In genomic region chr3:103574566-103575155, GRCm38 (mm10) we compare ENCODE assay signal across 10 mouse cellular contexts. TPM values are rescaled to one million over a fixed set of nuclear protein-coding genes. Genes with fewer than 3 reads are reported as not detected.
DNase-seq lines count a peak whose midpoint lies in the region; ATAC-seq lines count a peak whose summit lies in the region.
"Had no signal": no experiment of that assay in that cellular context is flagged by ENCODE, and none has a peak within 500 bp of the region (broad histone marks: within the 10 kb centered on the region; RNA-seq: fewer than 3 reads in every experiment).

No protein-coding gene starts in this region.

- 11% methylated on average over 22 of the region's 22 CpGs for WGBS in heart, embryonic 11.5 days (ENCODE audit: insufficient replicate concordance)
- WGBS in forebrain, embryonic 12.5 days: 4% methylated on average over 22 of the region's 22 CpGs
- WGBS in midbrain, embryonic 11.5 days: 5% methylated on average over 22 of the region's 22 CpGs

- intact Hi-C loops in heart, postnatal 10 days (cut with DNase I): no loop called here

- ATAC-seq in heart, embryonic 11.5 days (replicated peaks; ENCODE audit: insufficient number of reproducible peaks, low FRiP score, low TSS enrichment): no peak
- ATAC-seq in forebrain, embryonic 12.5 days (ENCODE audit: low FRiP score): no peak
- no peak for ATAC-seq in midbrain, embryonic 11.5 days (ENCODE audit: low FRiP score)

- H3K9ac ChIP-seq in heart, embryonic 11.5 days (ENCODE audit: low read depth, low read length): no peak overlapping the region
- peak overlapping the region; percentile 54; the same call in 1 of the 2 replicates for H3K9ac ChIP-seq in forebrain, embryonic 12.5 days
- H3K9ac ChIP-seq in midbrain, embryonic 11.5 days (ENCODE audit: low read length): no peak overlapping the region
- H3K9ac ChIP-seq: liver, embryonic 15.5 days had no signal

- H3K4me1 ChIP-seq in heart, embryonic 11.5 days (ENCODE audit: control insufficient read depth, insufficient read depth, low read length): peaks cover 12% of the 10 kb centered on the region; the same call in 1 of the 2 replicates
- peaks cover 38% of the 10 kb centered on the region for H3K4me1 ChIP-seq in forebrain, embryonic 12.5 days
- peaks cover 24% of the 10 kb centered on the region for H3K4me1 ChIP-seq in midbrain, embryonic 11.5 days (ENCODE audit: control insufficient read depth, insufficient read depth, low read length)

- H3K27me3 ChIP-seq in heart, embryonic 11.5 days (ENCODE audit: control insufficient read depth, insufficient read depth, low read length): peaks cover 78% of the 10 kb centered on the region
- H3K27me3 ChIP-seq in forebrain, embryonic 12.5 days: peaks cover 97% of the 10 kb centered on the region
- H3K27me3 ChIP-seq in midbrain, embryonic 11.5 days (ENCODE audit: control insufficient read depth, insufficient read depth, low read length): peaks cover 56% of the 10 kb centered on the region

- no peak overlapping the region for H3K27ac ChIP-seq in heart, embryonic 11.5 days (ENCODE audit: low read depth, low read length)
- H3K27ac ChIP-seq in forebrain, embryonic 12.5 days: no peak overlapping the region
- H3K27ac ChIP-seq in midbrain, embryonic 11.5 days (ENCODE audit: low read depth, low read length): no peak overlapping the region
- H3K27ac ChIP-seq: liver, embryonic 15.5 days had no signal

- DNase-seq in heart, postnatal 10 days: no peak
- peak; percentile 43 for DNase-seq in MN1 (ENCODE audit: low spot score)
- peak; percentile 91 for DNase-seq in midbrain, embryonic 11.5 days (ENCODE audit: low spot score, missing footprints)
- DNase-seq in gastrocnemius, postnatal 4 days (ENCODE audit: low spot score in 2 of 2): no peak
- DNase-seq in Muller cell, postnatal 12 days (ENCODE audit: inconsistent ontology term): no peak
- DNase-seq in adrenal gland, adult 18-20 months (ENCODE audit: low spot score in 2 of 2): no peak

- peak overlapping the region; percentile 52 for H3K4me3 ChIP-seq in heart, embryonic 11.5 days (ENCODE audit: low read depth, low read length)
- H3K4me3 ChIP-seq in forebrain, embryonic 12.5 days (replicated peaks): peak overlapping the region; percentile 56
- peak overlapping the region; percentile 51 for H3K4me3 ChIP-seq in midbrain, embryonic 11.5 days (ENCODE audit: low read depth, low read length)
- H3K4me3 ChIP-seq: liver, embryonic 15.5 days had no signal

- H3K36me3 ChIP-seq in heart, embryonic 11.5 days (ENCODE audit: control insufficient read depth, insufficient read depth, low read length): no peaks in the 10 kb centered on the region
- no peaks in the 10 kb centered on the region for H3K36me3 ChIP-seq in forebrain, embryonic 12.5 days (replicated peaks)
- no peaks in the 10 kb centered on the region for H3K36me3 ChIP-seq in midbrain, embryonic 11.5 days (ENCODE audit: control insufficient read depth, insufficient read depth, low read length)
- H3K36me3 ChIP-seq: liver, embryonic 15.5 days had no signal

- H3K4me2 ChIP-seq in heart, embryonic 11.5 days: peak overlapping the region; percentile 98
- peak overlapping the region; percentile 95 for H3K4me2 ChIP-seq in forebrain, embryonic 12.5 days
- peak overlapping the region; percentile 92 for H3K4me2 ChIP-seq in midbrain, embryonic 11.5 days
- H3K4me2 ChIP-seq: liver, embryonic 15.5 days had no signal

- no peaks in the 10 kb centered on the region for H3K9me3 ChIP-seq in heart, embryonic 11.5 days (replicated peaks; ENCODE audit: control insufficient read depth, low read length)
- no peaks in the 10 kb centered on the region for H3K9me3 ChIP-seq in forebrain, embryonic 12.5 days
- no peaks in the 10 kb centered on the region for H3K9me3 ChIP-seq in midbrain, embryonic 11.5 days (ENCODE audit: control insufficient read depth, low read length)
- H3K9me3 ChIP-seq: liver, embryonic 15.5 days had no signal

RNA-seq across cellular contexts. Expression of gene Syt6, which starts 0.4 kb away (rescaled TPM):
- 0.18 and 0.59 TPM in 2 replicates for polyA plus RNA-seq in heart, embryonic 11.5 days (2014; fragmentation: Nextera tagmentation; extraction: Ambion mirVana)
- total RNA-seq in heart, postnatal 10 days (2021): not detected
- polyA plus RNA-seq in forebrain, embryonic 12.5 days (2016; fragmentation: Nextera tagmentation; extraction: Ambion mirVana): 4.8 and 5.1 TPM in 2 replicates
- polyA plus RNA-seq in midbrain, embryonic 11.5 days (2014; fragmentation: Nextera tagmentation; extraction: Ambion mirVana): 4.3 and 5.6 TPM in 2 replicates
- total RNA-seq in gastrocnemius, postnatal 4 days (2021): not detected
- total RNA-seq in adrenal gland, adult 18-20 months (2021): not detected
- total RNA-seq: hematopoietic stem cell, adult 5-6 weeks had no signal

Comparison
In these comparisons a context has a peak if more than half of its experiments do, and no peak if none do; other contexts are left out.
1. DNase-seq: peak in MN1 (single experiment) and midbrain, embryonic 11.5 days (single experiment); none in heart, postnatal 10 days (0 of 2), gastrocnemius, postnatal 4 days (0 of 2), Muller cell, postnatal 12 days (single experiment) and adrenal gland, adult 18-20 months (0 of 2).
2. Peak in every context shown above with its lines, with median percentiles within 50 percentile points of each other: H3K4me2 ChIP-seq and H3K4me3 ChIP-seq.